Mouse (Mus musculus): ENCODE data around the gene Socs4. TPM values are rescaled to one million over a fixed set of nuclear protein-coding genes. Genes with fewer than 3 reads are reported as not detected.

The Socs4 gene
- polyA plus RNA-seq, 1 experiment from 2014 or later = 4.2 TPM

DNA sequence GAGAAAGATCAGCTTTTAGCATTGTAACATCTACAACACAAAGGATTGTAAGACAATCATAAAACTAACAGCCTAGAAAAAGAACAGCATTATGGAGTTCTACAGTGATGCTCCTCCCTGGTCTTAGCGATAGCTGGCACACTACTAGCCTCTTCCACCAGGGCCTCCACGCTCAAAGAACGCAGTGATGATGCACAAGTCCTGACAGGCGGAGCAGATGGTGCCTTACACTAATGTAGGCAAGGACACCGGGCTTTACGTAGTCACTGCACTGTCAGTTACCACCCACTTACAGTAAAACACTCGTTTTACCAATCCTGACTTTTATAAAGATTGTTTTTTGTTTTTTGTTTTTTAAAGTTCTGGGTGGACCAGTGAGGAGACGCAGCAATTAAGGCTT lies 10.9 kb upstream of the Socs4 start:
- Histone ChIP-seq H3K36me3 (replicated peaks) (peaks cover 90% of the 10 kb centered on the region), H3K9me3 (no peaks in the 10 kb centered on the region), H3K27ac (replicated peaks) (no peak overlapping the region), H3K4me1 (no peaks in the 10 kb centered on the region), H3K4me3 (no peak overlapping the region), H3K27me3 (replicated peaks; ENCODE audit: low read depth, poor library complexity, severe bottlenecking) (no peaks in the 10 kb centered on the region)
- WGBS = 96% methylated on average over 8 of the region's 8 CpGs
- no peak for DNase-seq (ENCODE audit: low spot score)

DNA sequence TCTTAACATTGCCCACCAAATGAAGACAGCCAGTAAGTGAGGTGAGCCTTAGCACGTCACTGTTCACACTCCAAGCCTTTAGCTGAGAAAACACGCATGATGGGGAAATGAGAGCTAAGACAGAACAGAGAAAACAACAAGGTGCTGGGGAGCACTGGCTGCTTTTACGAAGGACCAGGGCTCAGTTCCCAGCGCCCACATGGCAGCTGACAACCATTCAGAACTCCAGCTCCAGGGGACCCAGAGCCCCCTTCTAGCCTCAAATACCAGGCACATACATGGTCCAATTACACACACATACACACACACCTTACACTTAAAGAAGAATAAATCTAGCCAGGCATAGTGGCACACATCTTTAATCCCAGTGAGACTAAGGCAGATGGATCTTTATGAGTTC lies 7.7 kb upstream of the Socs4 start:
- Histone ChIP-seq H3K4me1 (no peaks in the 10 kb centered on the region), H3K36me3 (replicated peaks) (peaks cover 99% of the 10 kb centered on the region), H3K27me3 (replicated peaks; ENCODE audit: low read depth, poor library complexity, severe bottlenecking) (no peaks in the 10 kb centered on the region), H3K4me3 (no peak overlapping the region), H3K27ac (replicated peaks) (no peak overlapping the region), H3K9me3 (no peaks in the 10 kb centered on the region)
- WGBS = 97% methylated on average over 4 of the region's 4 CpGs
- DNase-seq (ENCODE audit: low spot score) = no peak

DNA sequence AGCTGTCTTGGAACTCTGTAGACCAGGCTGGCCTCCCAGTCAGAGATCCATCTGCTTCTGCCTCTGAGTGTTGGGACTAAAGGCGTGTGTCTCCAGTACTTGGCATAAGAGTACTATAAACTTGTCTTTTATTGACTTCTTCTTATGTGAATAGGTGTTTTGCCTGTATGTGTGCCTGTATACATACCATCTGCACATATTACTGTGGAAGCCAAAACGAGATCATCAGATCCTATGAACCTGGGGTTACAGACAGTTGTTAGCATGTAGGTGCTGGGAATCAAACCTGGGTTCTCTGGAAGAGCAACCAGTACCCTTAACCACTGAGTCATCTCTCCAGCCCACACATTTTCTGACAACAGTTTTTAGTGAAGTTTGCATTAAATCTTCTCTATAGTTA lies 7.0 kb upstream of the Socs4 start:
- Histone ChIP-seq H3K4me3 (no peak overlapping the region), H3K27ac (replicated peaks) (no peak overlapping the region), H3K36me3 (replicated peaks) (peaks cover 96% of the 10 kb centered on the region), H3K9me3 (no peaks in the 10 kb centered on the region), H3K4me1 (peaks cover 5% of the 10 kb centered on the region), H3K27me3 (replicated peaks; ENCODE audit: low read depth, poor library complexity, severe bottlenecking) (no peaks in the 10 kb centered on the region)
- DNase-seq (ENCODE audit: low spot score) = no peak
- 91% methylated on average over 2 of the region's 2 CpGs for WGBS

- WGBS = 54% methylated on average over 3 of the region's 3 CpGs
- Histone ChIP-seq H3K36me3 (replicated peaks) (peaks cover 57% of the 10 kb centered on the region), H3K4me1 (peaks cover 29% of the 10 kb centered on the region), H3K27ac (replicated peaks) (no peak overlapping the region), H3K9me3 (no peaks in the 10 kb centered on the region), H3K27me3 (replicated peaks; ENCODE audit: low read depth, poor library complexity, severe bottlenecking) (no peaks in the 10 kb centered on the region), H3K4me3 (no peak overlapping the region)
- DNase-seq (ENCODE audit: low spot score) = no peak
Observed at GRCm38 (mm10) chr14:47273751-47274150, 3.0 kb upstream of the Socs4 start.

- peaks cover 29% of the 10 kb centered on the region for H3K4me1 ChIP-seq
- H3K4me3 ChIP-seq = peak overlapping the region; percentile 93
- 36% methylated on average over 3 of the region's 3 CpGs for WGBS
- no peaks in the 10 kb centered on the region for H3K27me3 ChIP-seq (replicated peaks; ENCODE audit: low read depth, poor library complexity, severe bottlenecking)
- peaks cover 55% of the 10 kb centered on the region for H3K36me3 ChIP-seq (replicated peaks)
- peak overlapping the region; percentile 99; the same call in 1 of the 2 replicates for H3K27ac ChIP-seq (replicated peaks)
- DNase-seq (ENCODE audit: low spot score) = peak; percentile 26
- no peaks in the 10 kb centered on the region for H3K9me3 ChIP-seq
Observed at GRCm38 (mm10) chr14:47275417-47275816, 1.3 kb upstream of the Socs4 start.

GRCm38 (mm10) chr14:47276036-47276603 lies 611 bp upstream of the Socs4 start:
- peaks cover 48% of the 10 kb centered on the region for H3K36me3 ChIP-seq (replicated peaks)
- peak overlapping the region; percentile 99 for H3K27ac ChIP-seq (replicated peaks)
- 3% methylated on average over 22 of the region's 22 CpGs for WGBS
- DNase-seq (ENCODE audit: low spot score) = peak; percentile 15
- H3K27me3 ChIP-seq (replicated peaks; ENCODE audit: low read depth, poor library complexity, severe bottlenecking) = no peaks in the 10 kb centered on the region
- no peaks in the 10 kb centered on the region for H3K9me3 ChIP-seq
- H3K4me1 ChIP-seq = peaks cover 29% of the 10 kb centered on the region
- H3K4me3 ChIP-seq = peak overlapping the region; percentile 93

GRCm38 (mm10) chr14:47279058-47279457 lies 2.3 kb downstream of the Socs4 start:
- Histone ChIP-seq H3K27me3 (replicated peaks; ENCODE audit: low read depth, poor library complexity, severe bottlenecking) (no peaks in the 10 kb centered on the region), H3K9me3 (no peaks in the 10 kb centered on the region), H3K36me3 (replicated peaks) (peaks cover 21% of the 10 kb centered on the region), H3K27ac (replicated peaks) (no peak overlapping the region), H3K4me1 (peaks cover 29% of the 10 kb centered on the region), H3K4me3 (no peak overlapping the region)
- DNase-seq (ENCODE audit: low spot score) = no peak
- 80% methylated on average over 2 of the region's 2 CpGs for WGBS

DNA sequence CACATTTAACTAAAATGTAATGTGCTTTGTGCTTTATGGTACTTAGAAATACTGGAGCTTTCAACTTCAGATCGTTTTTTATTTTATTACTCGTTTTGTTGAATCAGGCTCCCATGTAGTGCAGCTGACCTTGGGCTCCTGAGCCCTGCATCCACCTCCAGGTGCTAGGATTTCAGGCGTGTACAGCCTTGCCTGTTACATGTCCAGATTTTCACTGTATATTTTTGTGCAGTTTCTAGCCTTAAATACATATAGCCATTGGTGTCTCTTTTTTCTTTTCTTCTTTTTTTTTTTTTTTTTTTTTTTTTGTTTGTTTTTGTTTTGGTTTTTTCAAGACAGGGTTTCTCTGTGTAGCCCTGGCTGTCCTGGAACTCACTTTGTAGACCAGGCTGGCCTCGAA lies 4.8 kb downstream of the Socs4 start:
- H3K9me3 ChIP-seq = no peaks in the 10 kb centered on the region
- H3K4me3 ChIP-seq = no peak overlapping the region
- WGBS = 91% methylated on average over 4 of the region's 4 CpGs
- no peaks in the 10 kb centered on the region for H3K27me3 ChIP-seq (replicated peaks; ENCODE audit: low read depth, poor library complexity, severe bottlenecking)
- peaks cover 24% of the 10 kb centered on the region for H3K36me3 ChIP-seq (replicated peaks)
- H3K27ac ChIP-seq (replicated peaks) = no peak overlapping the region
- no peak for DNase-seq (ENCODE audit: low spot score)
- H3K4me1 ChIP-seq = peaks cover 10% of the 10 kb centered on the region

DNA sequence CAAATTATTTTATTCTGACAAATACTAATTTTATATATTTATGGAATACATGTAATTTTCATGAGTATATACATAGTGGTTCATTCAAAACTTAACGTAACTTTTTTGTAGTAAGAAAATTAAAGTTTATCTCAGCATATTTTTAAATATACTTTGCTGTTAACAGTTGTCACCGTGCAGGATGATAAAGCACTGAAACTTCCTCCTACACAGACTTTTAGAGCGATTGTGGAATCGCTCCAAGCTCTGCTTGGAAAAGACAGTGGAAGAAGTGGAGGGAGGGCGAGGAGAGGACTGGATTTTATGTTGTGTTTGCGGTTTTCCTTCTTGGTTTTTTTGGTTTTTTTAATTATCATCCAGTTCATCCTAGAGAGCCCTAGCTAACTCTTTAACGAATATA lies 6.8 kb downstream of the Socs4 start:
- DNase-seq (ENCODE audit: low spot score) = no peak
- 94% methylated on average over 7 of the region's 7 CpGs for WGBS
- Histone ChIP-seq H3K27ac (replicated peaks) (no peak overlapping the region), H3K27me3 (replicated peaks; ENCODE audit: low read depth, poor library complexity, severe bottlenecking) (no peaks in the 10 kb centered on the region), H3K4me3 (no peak overlapping the region), H3K9me3 (no peaks in the 10 kb centered on the region), H3K4me1 (no peaks in the 10 kb centered on the region), H3K36me3 (replicated peaks) (peaks cover 24% of the 10 kb centered on the region)

- no peaks in the 10 kb centered on the region for H3K27me3 ChIP-seq (replicated peaks; ENCODE audit: low read depth, poor library complexity, severe bottlenecking)
- H3K4me3 ChIP-seq = no peak overlapping the region
- H3K36me3 ChIP-seq (replicated peaks) = peaks cover 21% of the 10 kb centered on the region
- H3K4me1 ChIP-seq = no peaks in the 10 kb centered on the region
- H3K27ac ChIP-seq (replicated peaks) = no peak overlapping the region
- H3K9me3 ChIP-seq = no peaks in the 10 kb centered on the region
- WGBS = 96% methylated on average over 2 of the region's 2 CpGs
- DNase-seq (ENCODE audit: low spot score) = no peak
Observed at GRCm38 (mm10) chr14:47285271-47285670, 8.5 kb downstream of the Socs4 start.

DNA sequence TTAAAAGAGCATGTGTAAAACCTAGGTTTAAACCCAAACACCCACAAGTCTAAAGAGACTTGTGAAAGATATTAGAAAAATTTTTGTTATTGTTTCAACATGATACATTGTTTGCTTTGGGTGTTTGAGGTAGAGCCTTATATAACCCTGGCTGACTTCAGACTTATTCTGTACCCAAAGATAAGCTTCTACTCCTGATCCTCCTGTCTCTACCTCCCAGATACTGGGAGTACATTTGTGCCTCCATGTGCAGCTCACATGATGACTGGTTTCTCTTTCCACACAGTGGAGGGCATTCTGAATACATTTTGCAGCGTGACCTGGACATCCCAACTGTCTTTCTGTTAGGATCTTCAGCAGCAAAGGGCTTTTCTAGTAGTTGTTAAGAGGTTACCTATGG lies 9.5 kb downstream of the Socs4 start:
- H3K27me3 ChIP-seq (replicated peaks; ENCODE audit: low read depth, poor library complexity, severe bottlenecking) = no peaks in the 10 kb centered on the region
- DNase-seq (ENCODE audit: low spot score) = no peak
- 85% methylated on average over 1 of the region's 1 CpGs for whole genome bisulfite sequencing
- peaks cover 24% of the 10 kb centered on the region for H3K36me3 ChIP-seq (replicated peaks)
- H3K4me3 ChIP-seq = no peak overlapping the region
- no peaks in the 10 kb centered on the region for H3K4me1 ChIP-seq
- no peak overlapping the region for H3K27ac ChIP-seq (replicated peaks)
- no peaks in the 10 kb centered on the region for H3K9me3 ChIP-seq

GRCm38 (mm10) chr14:47287021-47287420 lies 10.3 kb downstream of the Socs4 start:
- no peak overlapping the region for H3K4me3 ChIP-seq
- no peaks in the 10 kb centered on the region for H3K9me3 ChIP-seq
- peaks cover 25% of the 10 kb centered on the region for H3K36me3 ChIP-seq (replicated peaks)
- H3K4me1 ChIP-seq = no peaks in the 10 kb centered on the region
- 78% methylated on average over 5 of the region's 5 CpGs for WGBS
- DNase-seq (ENCODE audit: low spot score) = no peak
- H3K27ac ChIP-seq (replicated peaks) = no peak overlapping the region
- no peaks in the 10 kb centered on the region for H3K27me3 ChIP-seq (replicated peaks; ENCODE audit: low read depth, poor library complexity, severe bottlenecking)

- Histone ChIP-seq H3K36me3 (replicated peaks) (peaks cover 19% of the 10 kb centered on the region), H3K4me3 (no peak overlapping the region), H3K9me3 (no peaks in the 10 kb centered on the region), H3K27me3 (replicated peaks; ENCODE audit: low read depth, poor library complexity, severe bottlenecking) (no peaks in the 10 kb centered on the region), H3K27ac (replicated peaks) (no peak overlapping the region), H3K4me1 (peaks cover 4% of the 10 kb centered on the region; the same call in 1 of the 2 replicates)
- 89% methylated on average over 1 of the region's 1 CpGs for WGBS
- no peak for DNase-seq (ENCODE audit: low spot score)
Observed at GRCm38 (mm10) chr14:47291772-47292171, 15.0 kb downstream of the Socs4 start.

Data from embryonic facial prominence, embryonic 10.5 days (tissue).